Mouse (Mus musculus) kidney, embryonic 15.5 days (tissue): ENCODE data around the gene Cd69. TPM values are rescaled to one million over a fixed set of nuclear protein-coding genes. Genes with fewer than 3 reads are reported as not detected.

Source experiments
- ATAC-seq: fragments of 200-750 bp; cut with Nextera tagmentation; replicated peaks from 2 replicates; pipeline ENCODE4 v1.8.0; 2017; ENCODE audit warnings: moderate TSS enrichment; ENCODE audit not compliant: low FRiP score
- H3K27ac ChIP-seq: fragments of 300-500 bp; sonication (generic); 2 replicates; pipeline ENCODE4 v1.5.1; 2015; ENCODE audit warnings: mild to moderate bottlenecking, inconsistent platforms
- H3K27me3 ChIP-seq: fragments of 300-500 bp; sonication (generic); 2 replicates; pipeline ENCODE4 v1.6.1; 2015; ENCODE audit warnings: inconsistent platforms
- H3K36me3 ChIP-seq: fragments of 300-500 bp; sonication (generic); 2 replicates; pipeline ENCODE4 v1.6.1; 2015; ENCODE audit warnings: inconsistent platforms
- H3K4me1 ChIP-seq: fragments of 300-500 bp; sonication (generic); 2 replicates; pipeline ENCODE4 v1.6.1; 2015; ENCODE audit warnings: inconsistent platforms
- H3K4me2 ChIP-seq: fragments of 300-500 bp; sonication (generic); 2 replicates; pipeline ENCODE4 v1.6.1; 2015; ENCODE audit warnings: moderate library complexity, mild to moderate bottlenecking, inconsistent platforms
- H3K4me3 ChIP-seq: fragments of 300-500 bp; sonication (generic); replicated peaks from 2 replicates; pipeline ENCODE4 v1.5.1; 2015; ENCODE audit warnings: mild to moderate bottlenecking, inconsistent platforms
- H3K9ac ChIP-seq: fragments of 300-500 bp; sonication (generic); 2 replicates; pipeline ENCODE4 v1.6.1; 2015; ENCODE audit warnings: mild to moderate bottlenecking, inconsistent platforms
- H3K9me3 ChIP-seq: fragments of 300-500 bp; sonication (generic); replicated peaks from 2 replicates; pipeline ENCODE4 v1.6.1; 2016; ENCODE audit warnings: inconsistent platforms
- whole genome bisulfite sequencing: fragments of 180-500 bp; shearing (Covaris S2); methylation state at CpG from one replicate; pipeline ENCODE4 v1.1.7; 2015; ENCODE audit warnings: mixed read lengths; 5-methylcytosine and 5-hydroxymethylcytosine counted together
- polyA plus RNA-seq: library from polyadenylated mRNA; unstranded; fragments of >200 nt; fragmentation: Nextera tagmentation; extraction: Ambion mirVana; gene quantifications from 2 replicates; pipeline ENCODE4 v1.2.1, GENCODE M21; 2015

Cd69 gene
- polyA plus RNA-seq, 1 experiment from 2014 or later = not detected

DNA sequence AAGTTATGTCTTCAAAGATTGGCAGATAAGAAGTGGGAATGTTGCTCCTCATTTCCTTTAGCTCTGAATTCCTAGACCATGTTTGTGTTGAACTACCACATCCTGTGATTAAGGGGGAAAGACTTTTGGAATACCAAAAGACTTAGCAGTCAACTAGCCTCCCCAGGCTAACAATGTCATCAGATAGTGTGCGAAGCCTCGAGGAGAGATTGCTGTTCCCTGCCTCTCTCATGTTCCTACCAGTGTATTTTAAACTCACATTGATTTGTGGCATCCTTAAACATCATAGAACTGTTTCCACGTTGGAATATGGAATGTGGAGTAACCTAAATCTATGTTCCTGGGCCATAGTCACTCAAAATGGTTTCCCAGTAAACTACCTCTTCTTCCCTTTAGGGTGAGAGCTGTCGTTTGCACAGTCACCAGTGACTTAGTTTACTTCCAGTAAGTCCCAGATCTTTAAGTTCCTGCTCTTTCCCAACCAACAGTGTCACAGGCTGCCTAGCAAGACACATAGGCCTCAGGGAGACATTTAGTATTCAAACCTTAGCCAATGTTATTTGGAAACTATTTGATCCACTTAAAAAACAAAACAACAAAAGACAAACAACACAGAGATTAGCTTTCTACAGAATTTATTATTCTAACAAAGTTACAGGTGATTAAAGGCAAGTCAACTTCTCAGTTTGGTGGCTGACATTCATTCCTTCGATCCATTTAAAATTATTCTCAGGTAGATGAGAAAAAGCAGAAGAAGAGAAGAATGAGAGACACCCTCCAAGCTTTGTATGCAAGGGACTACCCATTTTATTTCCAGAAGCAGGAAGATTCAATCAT lies 43.0 kb downstream of the Cd69 start:
- H3K4me1 ChIP-seq = peaks cover 14% of the 10 kb centered on the region; the same call in 1 of the 2 replicates
- no peak for ATAC-seq
- H3K36me3 ChIP-seq = no peaks in the 10 kb centered on the region
- H3K9me3 ChIP-seq = no peaks in the 10 kb centered on the region
- H3K27ac ChIP-seq = peak overlapping the region; percentile 60; the same call in 1 of the 2 replicates
- H3K9ac ChIP-seq = no peak overlapping the region
- no peaks in the 10 kb centered on the region for H3K27me3 ChIP-seq
- no peak overlapping the region for H3K4me2 ChIP-seq
- no peak overlapping the region for H3K4me3 ChIP-seq
- WGBS = 68% methylated on average over 5 of the region's 5 CpGs

DNA sequence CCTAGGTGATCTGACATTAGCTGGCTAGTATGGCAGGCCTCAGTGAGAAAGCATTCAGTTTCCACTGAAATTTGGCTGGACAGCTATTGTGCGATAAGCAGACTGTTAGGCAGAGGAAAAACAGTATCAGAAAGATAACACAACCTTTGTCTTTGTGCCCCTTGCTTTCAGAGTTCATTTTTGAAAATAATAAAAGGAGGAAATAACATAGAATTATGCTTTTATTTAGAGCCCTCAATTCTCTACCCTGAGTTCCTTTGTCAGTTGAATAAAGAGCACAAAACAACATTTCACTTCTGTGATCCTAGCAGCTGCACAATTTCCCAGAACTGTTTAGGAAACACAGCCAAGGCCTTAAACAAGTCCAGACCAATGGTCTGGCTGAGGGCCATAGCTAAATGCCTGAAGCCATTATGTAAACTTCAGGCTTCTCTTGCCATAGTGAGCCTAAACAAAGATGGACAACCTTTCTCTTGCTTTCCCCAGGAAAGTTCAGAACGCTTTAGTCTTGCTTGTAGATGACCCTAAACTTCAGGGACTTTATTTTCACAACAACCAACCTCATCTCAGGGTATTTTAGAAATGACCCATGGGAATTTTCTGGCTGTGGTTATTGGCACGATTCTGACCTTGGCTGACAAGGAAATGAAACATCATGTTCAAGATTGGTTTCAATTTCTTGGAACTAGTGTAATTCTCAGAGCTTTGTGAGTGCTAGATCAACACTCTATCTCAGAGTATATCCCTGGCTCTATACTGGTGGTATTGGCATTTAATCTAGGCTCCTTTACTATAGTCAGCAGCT lies 45.3 kb downstream of the Cd69 start:
- Histone ChIP-seq H3K36me3 (no peaks in the 10 kb centered on the region), H3K9ac (no peak overlapping the region), H3K4me2 (no peak overlapping the region), H3K27ac (peak overlapping the region; percentile 89), H3K27me3 (no peaks in the 10 kb centered on the region), H3K4me1 (peaks cover 12% of the 10 kb centered on the region; the same call in 1 of the 2 replicates), H3K4me3 (no peak overlapping the region), H3K9me3 (no peaks in the 10 kb centered on the region)
- 56% methylated on average over 3 of the region's 3 CpGs for WGBS
- ATAC-seq = peak; percentile 85

DNA sequence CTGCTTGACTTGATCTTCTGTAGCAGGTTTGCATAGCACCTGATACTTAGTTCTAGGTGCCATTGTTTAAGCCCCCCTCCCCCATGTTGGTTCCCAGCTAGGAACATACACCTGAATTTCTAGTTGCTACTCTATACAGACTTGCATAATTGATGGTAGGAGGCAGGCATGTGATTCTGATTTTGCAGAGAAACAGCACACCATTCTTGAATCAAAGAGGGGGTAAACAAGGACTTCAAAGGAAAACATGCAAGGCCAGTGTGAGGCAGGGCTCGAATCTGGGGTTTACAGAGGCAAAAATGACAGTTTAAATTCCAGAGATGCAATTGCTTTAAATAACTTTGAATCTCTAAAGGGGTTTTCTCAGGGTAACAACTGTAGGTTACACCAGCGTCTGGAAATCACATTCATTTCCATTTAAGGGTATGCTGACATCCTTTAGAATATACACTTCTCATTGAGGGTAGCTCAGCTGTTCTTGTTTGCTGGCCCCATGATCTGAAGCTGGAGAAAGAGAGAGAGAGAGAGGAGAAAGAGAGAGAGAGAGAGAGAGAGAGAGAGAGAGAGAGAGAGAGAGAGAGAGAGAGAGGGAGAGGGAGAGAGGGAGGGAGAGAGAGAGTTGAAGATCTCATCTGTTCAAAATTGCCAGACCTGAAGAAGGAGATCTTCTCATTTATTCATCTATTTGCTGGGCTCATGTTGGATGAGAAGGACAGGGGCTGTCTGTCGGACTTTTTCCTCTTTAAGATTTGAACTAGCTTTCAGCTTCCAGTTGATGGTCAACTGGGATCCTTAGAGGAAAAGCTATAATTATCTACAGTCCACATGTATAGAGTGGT lies 46.1 kb downstream of the Cd69 start:
- no peak overlapping the region for H3K9ac ChIP-seq
- H3K4me3 ChIP-seq = no peak overlapping the region
- H3K36me3 ChIP-seq = no peaks in the 10 kb centered on the region
- H3K27me3 ChIP-seq = no peaks in the 10 kb centered on the region
- no peak for ATAC-seq
- peak overlapping the region; percentile 89 for H3K27ac ChIP-seq
- peaks cover 9% of the 10 kb centered on the region; the same call in 1 of the 2 replicates for H3K4me1 ChIP-seq
- no peaks in the 10 kb centered on the region for H3K9me3 ChIP-seq
- 41% methylated on average over 3 of the region's 3 CpGs for WGBS
- H3K4me2 ChIP-seq = no peak overlapping the region

DNA sequence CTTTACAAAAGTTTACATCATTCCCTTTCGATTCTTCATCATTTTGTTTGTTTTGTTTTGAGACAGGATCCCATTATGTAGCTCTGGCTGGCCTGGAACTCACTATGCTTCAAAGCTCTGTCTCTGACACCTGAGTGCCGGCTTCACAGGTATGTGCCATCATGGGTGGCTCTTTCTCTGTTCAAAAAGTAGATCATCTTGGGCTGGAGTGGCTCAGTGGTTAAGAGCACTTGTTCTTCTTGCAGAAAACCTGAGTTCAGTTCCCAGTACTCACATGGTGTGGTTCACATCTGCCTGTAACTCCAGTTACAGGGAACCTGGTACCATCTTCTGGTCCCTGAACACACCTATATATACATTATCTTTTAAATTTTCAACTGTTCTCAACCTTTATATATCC lies 50.2 kb downstream of the Cd69 start:
- peaks cover 4% of the 10 kb centered on the region; the same call in 1 of the 2 replicates for H3K4me1 ChIP-seq
- no peak for ATAC-seq
- no peaks in the 10 kb centered on the region for H3K36me3 ChIP-seq
- no peaks in the 10 kb centered on the region for H3K27me3 ChIP-seq
- H3K9ac ChIP-seq = no peak overlapping the region
- H3K27ac ChIP-seq = no peak overlapping the region
- WGBS = 80% methylated on average over 2 of the region's 2 CpGs
- H3K4me2 ChIP-seq = no peak overlapping the region
- no peak overlapping the region for H3K4me3 ChIP-seq
- H3K9me3 ChIP-seq = no peaks in the 10 kb centered on the region

DNA sequence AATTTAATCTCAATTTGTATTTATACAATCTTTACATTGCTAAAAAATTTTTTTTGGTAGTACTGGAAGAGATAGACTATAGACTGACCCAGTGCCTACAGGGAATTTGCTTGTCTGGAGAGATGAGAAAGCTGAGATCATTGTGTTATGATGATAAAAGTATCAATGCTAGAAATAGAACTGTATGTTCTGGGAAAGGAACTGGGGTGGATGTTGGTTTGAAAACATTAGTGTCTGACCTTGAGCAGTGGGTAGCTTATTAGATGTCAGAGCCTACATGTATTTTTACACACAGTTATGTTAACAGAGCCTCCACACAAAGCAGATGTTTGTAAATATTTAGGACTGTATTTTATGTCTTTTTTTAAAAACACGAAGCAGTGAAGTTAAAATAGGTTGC lies 51.1 kb downstream of the Cd69 start:
- H3K27ac ChIP-seq = no peak overlapping the region
- no peaks in the 10 kb centered on the region for H3K9me3 ChIP-seq
- 75% methylated on average over 1 of the region's 1 CpGs for WGBS
- H3K9ac ChIP-seq = no peak overlapping the region
- H3K4me3 ChIP-seq = no peak overlapping the region
- H3K36me3 ChIP-seq = no peaks in the 10 kb centered on the region
- H3K27me3 ChIP-seq = no peaks in the 10 kb centered on the region
- peaks cover 3% of the 10 kb centered on the region; the same call in 1 of the 2 replicates for H3K4me1 ChIP-seq
- H3K4me2 ChIP-seq = no peak overlapping the region
- no peak for ATAC-seq

DNA sequence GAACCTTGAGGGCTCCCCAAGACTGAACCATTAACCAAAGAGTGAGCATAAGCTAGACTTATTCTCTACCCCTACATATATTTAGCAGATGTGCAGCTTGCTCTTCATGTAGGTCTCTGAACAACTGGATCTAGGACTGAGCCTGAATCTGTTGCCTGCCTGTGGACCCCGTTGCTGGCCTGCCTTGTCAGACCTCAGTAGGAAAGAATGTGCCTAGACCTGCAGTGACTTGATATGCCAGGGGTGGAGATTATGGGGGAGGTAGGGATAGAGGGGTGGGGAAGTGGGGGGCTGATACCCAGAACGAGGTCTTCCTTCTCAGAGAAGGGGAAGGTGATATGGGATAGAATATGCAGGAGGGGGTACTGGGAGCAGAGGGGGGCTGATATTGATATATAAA lies 51.6 kb downstream of the Cd69 start:
- 58% methylated on average over 2 of the region's 2 CpGs for WGBS
- no peak for ATAC-seq
- H3K27ac ChIP-seq = no peak overlapping the region

DNA sequence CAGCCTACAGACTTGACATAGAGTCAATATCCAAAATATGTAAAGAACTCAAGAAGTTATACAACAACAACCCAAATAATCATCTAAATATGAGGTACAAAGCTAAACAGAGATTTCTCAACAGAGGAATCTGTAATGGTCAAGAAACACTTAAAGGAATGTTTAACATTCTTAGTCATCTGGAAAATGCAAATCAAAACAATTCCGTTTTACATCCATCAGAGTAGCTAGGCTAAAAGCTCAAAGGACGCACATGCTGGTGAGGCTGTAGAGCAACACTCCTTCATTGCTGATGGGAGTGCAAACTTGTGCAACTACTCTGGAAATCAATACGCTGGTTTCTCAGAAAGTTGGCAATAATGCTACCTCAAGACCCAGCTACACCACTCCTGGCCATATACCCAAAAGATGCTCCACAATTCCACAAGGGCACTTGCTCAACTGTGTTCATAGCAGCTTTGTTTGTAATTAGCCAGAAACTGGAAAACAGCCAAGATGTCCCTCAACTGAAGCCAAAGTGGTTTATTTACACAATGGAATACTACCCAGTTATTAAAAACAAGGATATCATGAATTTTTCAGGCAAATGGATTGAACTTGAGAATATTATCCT lies 52.9 kb downstream of the Cd69 start:
- Histone ChIP-seq H3K27me3 (no peaks in the 10 kb centered on the region), H3K9ac (no peak overlapping the region), H3K4me3 (no peak overlapping the region), H3K36me3 (no peaks in the 10 kb centered on the region), H3K4me1 (no peaks in the 10 kb centered on the region), H3K27ac (peak overlapping the region; percentile 27; the same call in 1 of the 2 replicates), H3K9me3 (no peaks in the 10 kb centered on the region), H3K4me2 (no peak overlapping the region)
- WGBS = 80% methylated on average over 3 of the region's 3 CpGs
- ATAC-seq = no peak

More for the DNA sequence above, 51.6 kb downstream of the Cd69 start:
- Histone ChIP-seq H3K9ac (no peak overlapping the region), H3K9me3 (no peaks in the 10 kb centered on the region), H3K4me2 (no peak overlapping the region), H3K36me3 (no peaks in the 10 kb centered on the region), H3K4me3 (no peak overlapping the region), H3K4me1 (no peaks in the 10 kb centered on the region), H3K27me3 (no peaks in the 10 kb centered on the region)

DNA sequence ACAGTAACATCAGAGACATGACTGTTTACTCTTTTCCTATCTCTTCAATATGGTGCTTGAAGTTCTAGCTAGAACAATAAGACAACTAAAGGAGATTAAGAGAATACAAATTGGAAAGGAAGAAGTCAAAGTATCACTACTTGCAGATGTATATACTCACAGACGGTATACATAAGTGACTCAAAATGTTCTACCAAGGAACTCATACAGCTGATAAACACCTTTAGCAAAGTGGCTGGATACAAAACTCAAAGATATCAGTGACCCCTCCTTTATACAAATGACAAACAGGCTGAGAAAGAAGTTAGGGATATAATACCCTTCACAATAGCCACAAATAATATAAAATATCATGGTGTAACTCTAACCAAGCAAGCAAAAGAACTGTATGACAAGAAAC lies 54.2 kb downstream of the Cd69 start:
- peaks cover 4% of the 10 kb centered on the region for H3K4me1 ChIP-seq
- WGBS = 95% methylated on average over 1 of the region's 1 CpGs
- no peak overlapping the region for H3K4me2 ChIP-seq
- no peak for ATAC-seq
- H3K27me3 ChIP-seq = no peaks in the 10 kb centered on the region
- H3K9ac ChIP-seq = no peak overlapping the region
- H3K27ac ChIP-seq = no peak overlapping the region
- no peaks in the 10 kb centered on the region for H3K9me3 ChIP-seq
- H3K36me3 ChIP-seq = no peaks in the 10 kb centered on the region
- H3K4me3 ChIP-seq = no peak overlapping the region

DNA sequence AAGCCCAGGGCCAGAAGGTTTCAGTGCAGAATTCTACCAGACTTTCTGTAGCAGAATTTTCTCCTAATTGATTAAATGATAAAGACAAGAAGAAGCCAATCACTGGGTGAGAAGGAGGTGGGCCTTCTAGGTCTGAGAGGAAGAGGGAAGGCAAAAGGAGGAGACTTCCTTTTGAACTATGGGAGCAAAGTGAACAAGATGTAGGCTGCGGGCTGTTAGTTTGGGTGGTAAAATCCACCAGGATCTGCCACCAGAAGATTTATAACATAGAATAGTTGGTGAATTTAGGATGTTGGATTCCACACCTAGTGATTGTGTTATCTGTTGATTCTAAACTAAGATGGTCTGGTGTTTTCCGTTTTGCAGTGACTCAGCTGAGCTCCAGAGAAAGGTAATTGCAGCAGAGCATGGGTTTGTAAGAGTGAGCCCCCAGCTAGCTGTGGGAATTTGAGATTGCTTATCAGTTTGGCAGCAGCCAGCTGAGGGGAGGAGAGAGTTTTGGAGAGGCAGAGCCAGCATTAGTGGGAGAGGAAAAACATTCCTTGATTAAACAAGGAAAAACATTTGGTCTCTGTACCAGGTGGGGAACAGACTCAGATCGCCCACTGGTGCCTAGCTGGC lies 55.2 kb downstream of the Cd69 start:
- no peak for ATAC-seq
- H3K27me3 ChIP-seq = no peaks in the 10 kb centered on the region
- H3K9ac ChIP-seq = no peak overlapping the region
- peak overlapping the region; percentile 37; the same call in 1 of the 2 replicates for H3K27ac ChIP-seq
- peaks cover 12% of the 10 kb centered on the region for H3K4me1 ChIP-seq
- H3K4me3 ChIP-seq = no peak overlapping the region
- H3K4me2 ChIP-seq = no peak overlapping the region
- H3K36me3 ChIP-seq = no peaks in the 10 kb centered on the region
- WGBS = 71% methylated on average over 3 of the region's 3 CpGs
- H3K9me3 ChIP-seq = no peaks in the 10 kb centered on the region

DNA sequence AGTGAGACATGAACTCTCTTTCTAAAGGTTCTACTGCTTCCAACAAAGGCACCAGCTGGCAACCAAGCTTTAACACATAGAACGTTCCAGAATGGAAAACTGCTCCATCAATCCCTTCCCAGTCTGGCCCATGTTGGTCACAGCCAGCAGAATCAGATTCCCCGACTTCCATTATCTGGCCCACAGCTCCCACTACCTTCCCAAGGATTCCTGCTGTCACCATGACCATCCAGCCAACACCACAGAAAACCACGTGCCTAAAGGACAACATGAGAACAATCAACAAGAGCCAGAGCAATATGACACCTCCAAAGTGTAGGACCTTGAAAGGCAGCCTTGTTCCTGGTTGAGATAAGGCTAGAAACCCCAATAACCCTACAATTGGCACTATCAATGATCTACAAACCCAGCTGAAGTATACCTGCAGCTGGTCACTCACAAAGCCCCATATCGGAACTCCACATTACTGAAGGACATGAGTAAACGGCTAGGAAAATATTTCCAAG lies 57.0 kb downstream of the Cd69 start:
- WGBS = 89% methylated on average over 5 of the region's 5 CpGs
- Histone ChIP-seq H3K4me2 (no peak overlapping the region), H3K9ac (no peak overlapping the region), H3K27ac (no peak overlapping the region), H3K9me3 (no peaks in the 10 kb centered on the region), H3K27me3 (no peaks in the 10 kb centered on the region), H3K36me3 (no peaks in the 10 kb centered on the region), H3K4me1 (peaks cover 17% of the 10 kb centered on the region), H3K4me3 (no peak overlapping the region)
- no peak for ATAC-seq
